Comparison of ENCODE assay signal across 9 mouse cellular contexts in the genomic region with DNA sequence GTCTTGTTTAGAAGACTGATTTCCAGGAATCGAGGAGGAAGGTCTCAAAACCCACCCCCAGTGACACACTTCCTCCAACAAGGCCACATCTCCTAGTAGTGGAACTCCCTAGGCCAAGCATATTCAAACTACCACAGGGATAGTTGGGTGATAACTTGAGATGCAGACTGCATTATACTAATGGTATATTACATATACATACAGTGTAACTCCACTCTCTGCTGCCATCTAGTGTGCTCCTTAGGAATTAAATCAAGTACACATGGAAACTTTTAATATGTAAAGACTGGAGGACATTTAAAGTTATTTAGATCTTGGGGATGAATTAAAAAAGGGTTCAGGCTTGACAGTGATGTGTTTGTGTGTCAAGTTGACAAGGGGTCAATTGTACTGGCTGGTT. TPM values are rescaled to one million over a fixed set of nuclear protein-coding genes. Genes with fewer than 3 reads are reported as not detected.
A peak's percentile ranks its signal among the peaks of the same experiment; 100 is the strongest.
DNase-seq lines count a peak whose midpoint lies in the region; ATAC-seq lines count a peak whose summit lies in the region.
"Had no signal": no experiment of that assay in that cellular context is flagged by ENCODE, and none has a peak within 500 bp of the region (broad histone marks: within the 10 kb centered on the region; RNA-seq: fewer than 3 reads in every experiment).

No protein-coding gene starts in this region.

- WGBS in liver, embryonic 12.5 days (ENCODE audit: insufficient replicate concordance): 46% methylated on average over 1 of the region's 1 CpGs

- intact Hi-C loops in heart, postnatal 36 days (cut with DNase I): no loop called here

- H3K4me1 ChIP-seq in liver, embryonic 12.5 days: peaks cover 10% of the 10 kb centered on the region; the same call in 1 of the 2 replicates
- H3K4me1 ChIP-seq: stomach, embryonic 15.5 days had no signal

- no peak overlapping the region for H3K4me2 ChIP-seq in liver, embryonic 12.5 days
- H3K4me2 ChIP-seq: stomach, embryonic 15.5 days had no signal

- H3K9me3 ChIP-seq in liver, embryonic 12.5 days (replicated peaks): no peaks in the 10 kb centered on the region
- H3K9me3 ChIP-seq: stomach, embryonic 15.5 days had no signal

- ATAC-seq in common myeloid progenitor, adult 5-6 weeks (replicated peaks; ENCODE audit: low read depth, poor library complexity, severe bottlenecking): peak; percentile 77
- ATAC-seq in liver, embryonic 12.5 days: 0 out of 2 replicates have a peak, but pooled peaks have one; percentile 42
- no peak for ATAC-seq in monocyte, adult 5-6 weeks (replicated peaks; ENCODE audit: insufficient number of reproducible peaks, low FRiP score, low TSS enrichment, poor library complexity, severe bottlenecking)

- peaks cover 23% of the 10 kb centered on the region for H3K36me3 ChIP-seq in liver, embryonic 12.5 days

- no peak overlapping the region for H3K4me3 ChIP-seq in liver, embryonic 12.5 days
- H3K4me3 ChIP-seq: stomach, embryonic 15.5 days had no signal

- peak; percentile 37 for DNase-seq in heart, adult 11 months
- no peak for DNase-seq in heart, postnatal 36 days
- DNase-seq in B cell, adult 2 months: peak; percentile 20 to 26
- no peak for DNase-seq in adrenal gland, postnatal 25 days
- DNase-seq in cerebellum, adult 11-12 months: no peak

- no peak overlapping the region for H3K9ac ChIP-seq in liver, embryonic 12.5 days
- H3K9ac ChIP-seq: stomach, embryonic 15.5 days had no signal

- H3K27me3 ChIP-seq in liver, embryonic 12.5 days (replicated peaks): no peaks in the 10 kb centered on the region
- H3K27me3 ChIP-seq: stomach, embryonic 15.5 days had no signal

- H3K27ac ChIP-seq in liver, embryonic 12.5 days: no peak overlapping the region
- H3K27ac ChIP-seq: stomach, embryonic 15.5 days had no signal

RNA-seq across cellular contexts. Expression of a gene that starts 34.8 kb away (rescaled TPM):
- not detected for total RNA-seq in heart, postnatal 36 days (2021)
- not detected in 2 replicates for total RNA-seq in common myeloid progenitor, adult 5-6 weeks (2017)
- not detected in 2 replicates for polyA plus RNA-seq in liver, embryonic 12.5 days (2016; fragmentation: Nextera tagmentation; extraction: Ambion mirVana)
- total RNA-seq in monocyte, adult 5-6 weeks (2017): not detected in 3 replicates
- total RNA-seq in adrenal gland, postnatal 25 days (2021): not detected in 2 replicates

RNA-seq across cellular contexts. Expression of a gene that starts 38.0 kb away (rescaled TPM):
- total RNA-seq in heart, postnatal 36 days (2021): 10 to 100 TPM; 76.3 to 86.5 TPM
- total RNA-seq in common myeloid progenitor, adult 5-6 weeks (2017): 57.9 and 68.4 TPM in 2 replicates
- 106 and 107 TPM in 2 replicates for polyA plus RNA-seq in liver, embryonic 12.5 days (2016; fragmentation: Nextera tagmentation; extraction: Ambion mirVana)
- total RNA-seq in monocyte, adult 5-6 weeks (2017): 67.6 to 82.9 TPM (median 82.5 TPM) in 3 replicates
- total RNA-seq in adrenal gland, postnatal 25 days (2021): 162 and 209 TPM in 2 replicates

Comparison
In these comparisons a context has a peak if more than half of its experiments do, and no peak if none do; other contexts are left out.
1. DNase-seq: peak in heart, adult 11 months (single experiment) and B cell, adult 2 months (2 of 2); none in heart, postnatal 36 days (0 of 2), adrenal gland, postnatal 25 days (single experiment) and cerebellum, adult 11-12 months (single experiment).